Mouse (Mus musculus) MEL (cell line): Measurements from ENCODE around the gene Acvrl1. TPM values are rescaled to one million over a fixed set of nuclear protein-coding genes. Genes with fewer than 3 reads are reported as not detected.

Experiments
- DNase-seq: peaks from one replicate; pipeline ENCODE4 v3.0.0; 2011; ENCODE audit warnings: low read depth, low spot score
- H3K27ac ChIP-seq: 2 replicates; pipeline ENCODE4 v1.5.1; 2012; ENCODE audit warnings: low read depth, mild to moderate bottlenecking, control low read depth, low read length, moderate library complexity; ENCODE audit not compliant: control insufficient read depth
- H3K27me3 ChIP-seq, 2 experiments: fragments of 150-350 bp in 1 of 2; sonication (generic) in 1 of 2; 2 replicates each; pipeline ENCODE4 v1.6.1; 2012; ENCODE audit warnings: low read length in 2 of 2, mild to moderate bottlenecking in 2 of 2, improper control_type of control experiment in 1 of 2, moderate library complexity in 1 of 2; ENCODE audit not compliant: insufficient read depth in 2 of 2, control insufficient read depth in 1 of 2
- H3K36me3 ChIP-seq, 2 experiments: 2 replicates each; pipeline ENCODE4 v1.6.1; 2012 to 2014; ENCODE audit warnings: low read length in 2 of 2, improper control_type of control experiment in 1 of 2, inconsistent platforms in 1 of 2, mild to moderate bottlenecking in 1 of 2; ENCODE audit not compliant: insufficient read depth in 2 of 2, control insufficient read depth in 1 of 2
- H3K4me1 ChIP-seq, 2 experiments: fragments of 150-350 bp in 1 of 2; sonication (generic) in 1 of 2; 2 replicates each; pipeline ENCODE4 v1.6.1; 2012; ENCODE audit warnings: low read length in 2 of 2, improper control_type of control experiment in 1 of 2, mild to moderate bottlenecking in 1 of 2; ENCODE audit not compliant: insufficient read depth in 2 of 2, control insufficient read depth in 1 of 2
- H3K4me3 ChIP-seq, 2 experiments: fragments of 150-350 bp in 1 of 2; sonication (generic) in 1 of 2; 2 replicates each; pipeline ENCODE4 v1.5.1; 2012; ENCODE audit warnings: low read depth in 2 of 2, low read length in 2 of 2, mild to moderate bottlenecking in 2 of 2, moderate library complexity in 2 of 2, control low read depth in 1 of 2, improper control_type of control experiment in 1 of 2; ENCODE audit not compliant: control insufficient read depth in 1 of 2, insufficient read depth in 1 of 2
- H3K79me2 ChIP-seq: 2 replicates; pipeline ENCODE4 v1.6.1; 2012; ENCODE audit warnings: mild to moderate bottlenecking, low read length, moderate library complexity; ENCODE audit not compliant: control insufficient read depth, poor library complexity, insufficient read depth
- H3K9ac ChIP-seq: 2 replicates; pipeline ENCODE4 v1.6.1; 2012; ENCODE audit warnings: low read depth, mild to moderate bottlenecking, control low read depth, low read length, moderate library complexity; ENCODE audit not compliant: control insufficient read depth, poor library complexity, severe bottlenecking
- H3K9me3 ChIP-seq: fragments of 150-350 bp; sonication (generic); replicated peaks from 2 replicates; pipeline ENCODE4 v1.6.1; 2012; ENCODE audit warnings: mild to moderate bottlenecking, low read length, improper control_type of control experiment, moderate library complexity; ENCODE audit not compliant: insufficient read depth
- BHLHE40 ChIP-seq: IDR thresholded peaks from 2 replicates; pipeline ENCODE4 v1.6.1; 2012; ENCODE audit warnings: low read depth, mild to moderate bottlenecking, inconsistent platforms, low read length, improper control_type of control experiment, borderline replicate concordance
- E2F4 ChIP-seq: IDR thresholded peaks from 2 replicates; pipeline ENCODE4 v1.6.1; 2011; ENCODE audit warnings: low read depth, low read length, improper control_type of control experiment, borderline replicate concordance
- ELF1 ChIP-seq: IDR thresholded peaks from 2 replicates; pipeline ENCODE4 v1.6.1; 2014; ENCODE audit warnings: low read depth, mild to moderate bottlenecking, inconsistent platforms, low read length, improper control_type of control experiment, moderate library complexity
- EP300 ChIP-seq, 2 experiments: IDR thresholded peaks; 2 replicates each; pipeline ENCODE4 v1.6.1; 2011; ENCODE audit warnings: improper control_type of control experiment in 2 of 2, low read length in 2 of 2, low read depth in 1 of 2, mild to moderate bottlenecking in 1 of 2
- ETS1 ChIP-seq: IDR thresholded peaks from 2 replicates; pipeline ENCODE4 v1.6.1; 2012; ENCODE audit warnings: low read depth, mild to moderate bottlenecking, inconsistent platforms, low read length, improper control_type of control experiment, moderate library complexity
- GABPA ChIP-seq: IDR thresholded peaks from 2 replicates; pipeline ENCODE4 v1.6.1; 2012; ENCODE audit warnings: low read depth, mild to moderate bottlenecking, inconsistent platforms, low read length, improper control_type of control experiment, moderate library complexity
- GATA1 ChIP-seq: IDR thresholded peaks from 2 replicates; pipeline ENCODE4 v1.6.1; 2011; ENCODE audit warnings: low read depth, low read length, improper control_type of control experiment
- HCFC1 ChIP-seq: IDR thresholded peaks from 2 replicates; pipeline ENCODE4 v1.6.1; 2012; ENCODE audit warnings: low read depth, mild to moderate bottlenecking, inconsistent platforms, low read length, improper control_type of control experiment, moderate library complexity
- JUND ChIP-seq: IDR thresholded peaks from 2 replicates; pipeline ENCODE4 v1.6.1; 2011; ENCODE audit warnings: low read depth, mild to moderate bottlenecking, improper control_type of control experiment, low read length
- MAFK ChIP-seq: IDR thresholded peaks from 2 replicates; pipeline ENCODE4 v1.6.1; 2011; ENCODE audit warnings: low read depth, mild to moderate bottlenecking, low read length, improper control_type of control experiment, borderline replicate concordance
- MAX ChIP-seq: IDR thresholded peaks from 2 replicates; pipeline ENCODE4 v1.6.1; 2011; ENCODE audit warnings: low read length, improper control_type of control experiment
- MAZ ChIP-seq: IDR thresholded peaks from 2 replicates; pipeline ENCODE4 v1.6.1; 2012; ENCODE audit warnings: low read depth, mild to moderate bottlenecking, inconsistent platforms, low read length, improper control_type of control experiment
- MEF2A ChIP-seq: IDR thresholded peaks from 2 replicates; pipeline ENCODE4 v1.6.1; 2014; ENCODE audit warnings: low read depth, mild to moderate bottlenecking, inconsistent platforms, low read length, improper control_type of control experiment; ENCODE audit not compliant: poor library complexity, insufficient replicate concordance, severe bottlenecking; ENCODE audit errors: extremely low read depth
- MXI1 ChIP-seq: IDR thresholded peaks from 2 replicates; pipeline ENCODE4 v1.6.1; 2011; ENCODE audit warnings: mild to moderate bottlenecking, low read depth, low read length, improper control_type of control experiment
- MYB ChIP-seq: IDR thresholded peaks from 2 replicates; pipeline ENCODE4 v1.6.1; 2011; ENCODE audit warnings: mild to moderate bottlenecking, low read depth, low read length, improper control_type of control experiment
- MYC ChIP-seq: IDR thresholded peaks from 2 replicates; pipeline ENCODE4 v1.6.1; 2011; ENCODE audit warnings: low read depth, mild to moderate bottlenecking, low read length, improper control_type of control experiment, moderate library complexity
- NRF1 ChIP-seq: IDR thresholded peaks from 2 replicates; pipeline ENCODE4 v1.6.1; 2014; ENCODE audit warnings: low read depth, mild to moderate bottlenecking, inconsistent platforms, low read length, improper control_type of control experiment, moderate library complexity; ENCODE audit not compliant: poor library complexity, insufficient read depth, severe bottlenecking
- POLR2A ChIP-seq, 2 experiments: IDR thresholded peaks; 2 replicates each; pipeline ENCODE4 v1.6.1; 2011 to 2012; ENCODE audit warnings: low read length in 2 of 2, mild to moderate bottlenecking in 2 of 2, control low read depth in 1 of 2, improper control_type of control experiment in 1 of 2, low read depth in 1 of 2, moderate library complexity in 1 of 2; ENCODE audit not compliant: control insufficient read depth in 1 of 2, insufficient read depth in 1 of 2, poor library complexity in 1 of 2
- POLR2AphosphoS2 ChIP-seq: IDR thresholded peaks from 2 replicates; pipeline ENCODE4 v1.6.1; 2011; ENCODE audit warnings: low read length, improper control_type of control experiment
- POLR2AphosphoS5 ChIP-seq: IDR thresholded peaks from 2 replicates; pipeline ENCODE4 v1.6.1; 2012; ENCODE audit warnings: low read depth, borderline replicate concordance, mild to moderate bottlenecking, inconsistent platforms, low read length, moderate library complexity, mixed read lengths
- RAD21 ChIP-seq: IDR thresholded peaks from 2 replicates; pipeline ENCODE4 v1.6.1; 2011; ENCODE audit warnings: mild to moderate bottlenecking, low read depth, low read length, improper control_type of control experiment
- RCOR1 ChIP-seq: IDR thresholded peaks from 2 replicates; pipeline ENCODE4 v1.6.1; 2012; ENCODE audit warnings: low read depth, mild to moderate bottlenecking, inconsistent platforms, low read length, improper control_type of control experiment
- SIN3A ChIP-seq: IDR thresholded peaks from 2 replicates; pipeline ENCODE4 v1.6.1; 2012; ENCODE audit warnings: low read length, improper control_type of control experiment, inconsistent platforms
- SMC3 ChIP-seq: IDR thresholded peaks from 2 replicates; pipeline ENCODE4 v1.6.1; 2011; ENCODE audit warnings: low read depth, low read length, improper control_type of control experiment
- TAL1 ChIP-seq: IDR thresholded peaks from 2 replicates; pipeline ENCODE4 v1.6.1; 2012; ENCODE audit warnings: mild to moderate bottlenecking, inconsistent platforms, low read length, moderate library complexity, mixed read lengths
- TBP ChIP-seq: IDR thresholded peaks from 2 replicates; pipeline ENCODE4 v1.8.0; 2011; ENCODE audit warnings: low read depth, low read length, improper control_type of control experiment
- TCF12 ChIP-seq: IDR thresholded peaks from 2 replicates; pipeline ENCODE4 v1.6.1; 2014; ENCODE audit warnings: low read depth, mild to moderate bottlenecking, inconsistent platforms, low read length, improper control_type of control experiment, moderate library complexity
- ZKSCAN1 ChIP-seq: IDR thresholded peaks from 2 replicates; pipeline ENCODE4 v1.6.1; 2012; ENCODE audit warnings: low read depth, mild to moderate bottlenecking, inconsistent platforms, low read length, improper control_type of control experiment, moderate library complexity
- ZMIZ1 ChIP-seq: IDR thresholded peaks from 2 replicates; pipeline ENCODE4 v1.6.1; 2012; ENCODE audit warnings: low read depth, mild to moderate bottlenecking, inconsistent platforms, low read length, improper control_type of control experiment, moderate library complexity
- ZNF384 ChIP-seq: IDR thresholded peaks from 2 replicates; pipeline ENCODE4 v1.6.1; 2012; ENCODE audit warnings: low read depth, mild to moderate bottlenecking, inconsistent platforms, low read length, improper control_type of control experiment
- polyA plus RNA-seq, 2 experiments: library from polyadenylated mRNA; stranded (reverse) in 1 of 2; unstranded in 1 of 2; fragments of >175 nt in 1 of 2; fragments of >200 nt in 1 of 2; gene quantifications; 2 replicates each; pipeline versions ENCODE4 v1.2.1 to v1.2.4; 2012; ENCODE audit warnings: low replicate concordance in 2 of 2, low read depth in 1 of 2; ENCODE audit not compliant: insufficient read length in 2 of 2, insufficient read depth in 1 of 2, missing spikeins in 1 of 2
- total RNA-seq: library from RNA; depleted of rRNA; stranded (reverse); fragments of 300-350 nt; gene quantifications from 2 replicates; pipeline ENCODE4 v1.2.3, GENCODE M21; 2012

Gene Acvrl1
- total and polyA plus RNA-seq, 3 experiments: 0.08 to 0.18 TPM; not detected in 1

- DNase-seq: peak; percentile 88
- Histone ChIP-seq H3K9ac (peak overlapping the region; percentile 10), H3K79me2 (0 out of 2 replicates have a peak, but pooled peaks cover 1% of the 10 kb centered on the region), H3K4me1 (peaks cover 13 to 43% of the 10 kb centered on the region in 2 experiments), H3K36me3 (peaks cover 0 to 35% of the 10 kb centered on the region in 2 experiments; a peak in 2 of 4 replicates), H3K27me3 (no peaks in the 10 kb centered on the region), H3K4me3 (no peak overlapping the region; a peak in 2 of 4 replicates), H3K9me3 (no peaks in the 10 kb centered on the region), H3K27ac (peak overlapping the region; percentile 55)
- peak; percentile 72 to 79; a peak in 3 of 4 replicates for TF ChIP-seq EP300 (IDR thresholded peaks at IDR 0.05; ENCODE audit: low read depth in 1 of 2, low read length in 2 of 2)
- peak; percentile 77 for TF ChIP-seq TCF12
- no peak for TF ChIP-seq POLR2A (IDR thresholded peaks at IDR 0.05; ENCODE audit: control insufficient read depth in 1 of 2, insufficient read depth in 1 of 2, low read depth in 1 of 2, low read length in 2 of 2, poor library complexity in 1 of 2)
- TF ChIP-seq ZKSCAN1: 0 out of 2 replicates have a peak, but pooled peaks have one; percentile 26
- no peak for TF ChIP-seq ZNF384
- no peak for TF ChIP-seq TBP
- TF ChIP-seq MXI1: peak; percentile 94
- no peak for TF ChIP-seq E2F4
- TF ChIP-seq RAD21: no peak
- TF ChIP-seq RCOR1: no peak
- no peak for TF ChIP-seq SMC3
- TF ChIP-seq GATA1: peak; percentile 80
- no peak for TF ChIP-seq MEF2A
- TF ChIP-seq ETS1: peak; percentile 90
- TF ChIP-seq ELF1: no peak
- no peak for TF ChIP-seq JUND
- TF ChIP-seq POLR2AphosphoS2: no peak
- peak; percentile 87 for TF ChIP-seq SIN3A
- TF ChIP-seq MAFK: no peak
- TF ChIP-seq MYC: peak; percentile 88
- no peak for TF ChIP-seq NRF1
- no peak for TF ChIP-seq MYB
- TF ChIP-seq MAZ: peak; percentile 61; the same call in 1 of the 2 replicates
- peak; percentile 40; the same call in 1 of the 2 replicates for TF ChIP-seq BHLHE40
- peak; percentile 39; the same call in 1 of the 2 replicates for TF ChIP-seq HCFC1
- TF ChIP-seq GABPA: no peak
- TF ChIP-seq MAX: peak; percentile 79
- no peak for TF ChIP-seq POLR2AphosphoS5
- no peak for TF ChIP-seq ZMIZ1
- TF ChIP-seq TAL1: peak; percentile 52
Observed at GRCm38 (mm10) chr15:101191459-101192259, 63.3 kb downstream of the Acvrl1 start.
